Mouse (Mus musculus): ENCODE results near the gene Strada. TPM values are rescaled to one million over a fixed set of nuclear protein-coding genes. Genes with fewer than 3 reads are reported as not detected.
A peak's percentile ranks its signal among the peaks of the same experiment; 100 is the strongest.
"Not testable (repeated sequence)": the region's sequence is repeated elsewhere in the genome, so short reads cannot be mapped to it uniquely, and the experiment has no call there.

The Strada gene
- polyA plus RNA-seq, 1 experiment from 2014 or later, result 9.9 TPM

- H3K4me3 ChIP-seq (ENCODE audit: low read depth, low read length), result no peak overlapping the region
- H3K36me3 ChIP-seq (ENCODE audit: control insufficient read depth, insufficient read depth, low read length), result peaks cover 19% of the 10 kb centered on the region
- no peak overlapping the region for H3K4me2 ChIP-seq (replicated peaks; ENCODE audit: low read depth)
- H3K27me3 ChIP-seq (ENCODE audit: control insufficient read depth, insufficient read depth, low read length), result no peaks in the 10 kb centered on the region
- no peak for DNase-seq (ENCODE audit: low spot score)
- no peak for ATAC-seq (ENCODE audit: low FRiP score, low TSS enrichment)
- no peaks in the 10 kb centered on the region for H3K9me3 ChIP-seq (ENCODE audit: control insufficient read depth, low read length)
- TF ChIP-seq CTCF (IDR thresholded peaks at IDR 0.05; ENCODE audit: low read depth) (no peak), EP300 (optimal IDR thresholded peaks at IDR 0.05) (no peak)
- H3K27ac ChIP-seq (replicated peaks), result no peak overlapping the region
- H3K4me1 ChIP-seq (replicated peaks; ENCODE audit: control insufficient read depth, insufficient read depth), result no peaks in the 10 kb centered on the region
- no peak overlapping the region for H3K9ac ChIP-seq (ENCODE audit: low read length)
- 70% methylated on average over 6 of the region's 6 CpGs for WGBS
Measured at GRCm38 (mm10) chr11:106200756-106201155, 1.2 kb downstream of the Strada start.

GRCm38 (mm10) chr11:106199997-106200396 is 2.0 kb downstream of the Strada start:
- 93% methylated on average over 7 of the region's 7 CpGs for WGBS
- DNase-seq (ENCODE audit: low spot score); ATAC-seq (ENCODE audit: low FRiP score, low TSS enrichment): not testable (repeated sequence)

GRCm38 (mm10) chr11:106198277-106198676 is 3.7 kb downstream of the Strada start:
- no peaks in the 10 kb centered on the region for H3K27me3 ChIP-seq (ENCODE audit: control insufficient read depth, insufficient read depth, low read length)
- H3K9me3 ChIP-seq (ENCODE audit: control insufficient read depth, low read length), result no peaks in the 10 kb centered on the region
- peaks cover 16% of the 10 kb centered on the region for H3K36me3 ChIP-seq (ENCODE audit: control insufficient read depth, insufficient read depth, low read length)
- ATAC-seq (ENCODE audit: low FRiP score, low TSS enrichment), result no peak
- no peak overlapping the region for H3K4me3 ChIP-seq (ENCODE audit: low read depth, low read length)
- H3K27ac ChIP-seq (replicated peaks), result no peak overlapping the region
- DNase-seq (ENCODE audit: low spot score), result no peak
- no peak overlapping the region for H3K4me2 ChIP-seq (replicated peaks; ENCODE audit: low read depth)
- WGBS, result 74% methylated on average over 4 of the region's 4 CpGs
- H3K4me1 ChIP-seq (replicated peaks; ENCODE audit: control insufficient read depth, insufficient read depth), result no peaks in the 10 kb centered on the region
- TF ChIP-seq CTCF (IDR thresholded peaks at IDR 0.05; ENCODE audit: low read depth) (no peak), EP300 (optimal IDR thresholded peaks at IDR 0.05) (no peak)
- H3K9ac ChIP-seq (ENCODE audit: low read length), result no peak overlapping the region

More at GRCm38 (mm10) chr11:106199997-106200396, 2.0 kb downstream of the Strada start:
- peaks cover 19% of the 10 kb centered on the region for H3K36me3 ChIP-seq (ENCODE audit: control insufficient read depth, insufficient read depth, low read length)
- H3K4me1 ChIP-seq (replicated peaks; ENCODE audit: control insufficient read depth, insufficient read depth); H3K4me2 ChIP-seq (replicated peaks; ENCODE audit: low read depth); H3K9ac ChIP-seq (ENCODE audit: low read length); H3K27ac ChIP-seq (replicated peaks); H3K9me3 ChIP-seq (ENCODE audit: control insufficient read depth, low read length); H3K27me3 ChIP-seq (ENCODE audit: control insufficient read depth, insufficient read depth, low read length); H3K4me3 ChIP-seq (ENCODE audit: low read depth, low read length): not testable (repeated sequence)

- H3K4me1 ChIP-seq (replicated peaks; ENCODE audit: control insufficient read depth, insufficient read depth), result no peaks in the 10 kb centered on the region; the same call in 1 of the 2 replicates
- no peak for TF ChIP-seq EP300 (optimal IDR thresholded peaks at IDR 0.05)
- no peak for TF ChIP-seq CTCF (IDR thresholded peaks at IDR 0.05; ENCODE audit: low read depth)
- no peak overlapping the region; the same call in 1 of the 2 replicates for H3K9ac ChIP-seq (ENCODE audit: low read length)
- no peak overlapping the region for H3K4me2 ChIP-seq (replicated peaks; ENCODE audit: low read depth)
- H3K9me3 ChIP-seq (ENCODE audit: control insufficient read depth, low read length), result no peaks in the 10 kb centered on the region
- H3K27ac ChIP-seq (replicated peaks), result peak overlapping the region; percentile 53
- H3K27me3 ChIP-seq (ENCODE audit: control insufficient read depth, insufficient read depth, low read length), result no peaks in the 10 kb centered on the region
- peaks cover 4% of the 10 kb centered on the region; the same call in 1 of the 2 replicates for H3K36me3 ChIP-seq (ENCODE audit: control insufficient read depth, insufficient read depth, low read length)
- ATAC-seq (ENCODE audit: low FRiP score, low TSS enrichment) (no peak), DNase-seq (ENCODE audit: low spot score) (no peak)
- no peak overlapping the region for H3K4me3 ChIP-seq (ENCODE audit: low read depth, low read length)
Measured at GRCm38 (mm10) chr11:106195341-106195740, 6.6 kb downstream of the Strada start.

- Histone ChIP-seq H3K9ac (ENCODE audit: low read length) (no peak overlapping the region; the same call in 1 of the 2 replicates), H3K36me3 (ENCODE audit: control insufficient read depth, insufficient read depth, low read length) (peaks cover 4% of the 10 kb centered on the region; the same call in 1 of the 2 replicates), H3K27ac (replicated peaks) (peak overlapping the region; percentile 53), H3K4me1 (replicated peaks; ENCODE audit: control insufficient read depth, insufficient read depth) (no peaks in the 10 kb centered on the region; the same call in 1 of the 2 replicates), H3K27me3 (ENCODE audit: control insufficient read depth, insufficient read depth, low read length) (no peaks in the 10 kb centered on the region), H3K4me3 (ENCODE audit: low read depth, low read length) (no peak overlapping the region), H3K9me3 (ENCODE audit: control insufficient read depth, low read length) (no peaks in the 10 kb centered on the region), H3K4me2 (replicated peaks; ENCODE audit: low read depth) (no peak overlapping the region)
- ATAC-seq (ENCODE audit: low FRiP score, low TSS enrichment), result no peak
- WGBS, result 88% methylated on average over 7 of the region's 7 CpGs
- TF ChIP-seq CTCF (IDR thresholded peaks at IDR 0.05; ENCODE audit: low read depth) (no peak), EP300 (optimal IDR thresholded peaks at IDR 0.05) (no peak)
- DNase-seq (ENCODE audit: low spot score), result no peak
Measured at GRCm38 (mm10) chr11:106194891-106195290, 7.1 kb downstream of the Strada start.

GRCm38 (mm10) chr11:106194155-106194541 is 7.8 kb downstream of the Strada start:
- 27% methylated on average over 3 of the region's 3 CpGs for WGBS
- Histone ChIP-seq H3K27me3 (ENCODE audit: control insufficient read depth, insufficient read depth, low read length) (no peaks in the 10 kb centered on the region), H3K36me3 (ENCODE audit: control insufficient read depth, insufficient read depth, low read length) (peaks cover 4% of the 10 kb centered on the region; the same call in 1 of the 2 replicates), H3K4me2 (replicated peaks; ENCODE audit: low read depth) (peak overlapping the region; percentile 69), H3K27ac (replicated peaks) (peak overlapping the region; percentile 82), H3K9ac (ENCODE audit: low read length) (peak overlapping the region; percentile 64), H3K4me1 (replicated peaks; ENCODE audit: control insufficient read depth, insufficient read depth) (no peaks in the 10 kb centered on the region; the same call in 1 of the 2 replicates), H3K4me3 (ENCODE audit: low read depth, low read length) (peak overlapping the region; percentile 65), H3K9me3 (ENCODE audit: control insufficient read depth, low read length) (no peaks in the 10 kb centered on the region)
- TF ChIP-seq CTCF (IDR thresholded peaks at IDR 0.05; ENCODE audit: low read depth) (no peak), EP300 (optimal IDR thresholded peaks at IDR 0.05) (no peak)
- DNase-seq (ENCODE audit: low spot score) (no peak), ATAC-seq (ENCODE audit: low FRiP score, low TSS enrichment) (no peak)

Data from stomach, postnatal 0 days (tissue).